ENCODE assay signal across 12 mouse cellular contexts in the genomic region with DNA sequence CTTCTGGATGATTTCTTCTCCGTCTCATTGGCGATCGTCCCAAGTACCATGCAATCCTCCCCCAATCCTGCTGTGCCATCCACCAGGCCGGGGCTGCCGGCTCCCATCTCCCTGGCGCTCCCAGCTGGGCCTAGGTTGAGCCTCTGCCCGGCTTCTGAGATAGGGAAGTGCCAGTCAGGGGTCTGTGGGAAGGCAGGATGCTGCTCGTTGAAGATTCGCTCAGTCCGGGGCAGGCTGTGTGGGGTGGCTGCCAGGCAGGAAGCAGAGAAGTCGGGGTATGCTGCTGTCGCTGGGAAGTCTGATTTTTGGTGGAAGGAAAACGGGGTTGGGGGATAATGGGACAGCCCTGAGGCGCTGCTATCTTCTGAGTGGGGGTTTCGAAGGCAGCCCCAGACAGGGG. TPM values are rescaled to one million over a fixed set of nuclear protein-coding genes. Genes with fewer than 3 reads are reported as not detected.
DNase-seq lines count a peak whose midpoint lies in the region; ATAC-seq and TF ChIP-seq lines count a peak whose summit lies in the region.
"Had no signal": no experiment of that assay in that cellular context is flagged by ENCODE, and none has a peak within 500 bp of the region (broad histone marks: within the 10 kb centered on the region; RNA-seq: fewer than 3 reads in every experiment).

No protein-coding gene starts in this region.

- peak overlapping the region; percentile 48 for H3K27ac ChIP-seq in kidney, adult 2 months (ENCODE audit: insufficient read depth, low read depth, low read length)
- 0 out of 2 replicates have a peak overlapping the region, but pooled peaks have one; percentile 65 for H3K27ac ChIP-seq in embryonic facial prominence, embryonic 12.5 days
- peak overlapping the region; percentile 74 for H3K27ac ChIP-seq in heart, postnatal 0 days (ENCODE audit: low read depth)
- peak overlapping the region; percentile 82 for H3K27ac ChIP-seq in limb, embryonic 12.5 days

- TF ChIP-seq POLR2A in kidney, adult 2 months (IDR thresholded peaks at IDR 0.05; ENCODE audit: low read depth, low read length) = no peak

- 25% methylated on average over 15 of the region's 15 CpGs for WGBS in kidney, adult 2 months
- WGBS in embryonic facial prominence, embryonic 12.5 days = 23% methylated on average over 15 of the region's 15 CpGs
- WGBS in heart, postnatal 0 days = 34% methylated on average over 15 of the region's 15 CpGs
- WGBS in limb, embryonic 12.5 days = 26% methylated on average over 15 of the region's 15 CpGs

- peak overlapping the region; percentile 43 for H3K4me2 ChIP-seq in embryonic facial prominence, embryonic 12.5 days (replicated peaks)
- peak overlapping the region; percentile 55 for H3K4me2 ChIP-seq in heart, postnatal 0 days (ENCODE audit: low read depth, low read length)
- peak overlapping the region; percentile 56 for H3K4me2 ChIP-seq in limb, embryonic 12.5 days

- ATAC-seq in embryonic facial prominence, embryonic 12.5 days (ENCODE audit: insufficient number of reproducible peaks, insufficient read depth, low FRiP score, low TSS enrichment) = no peak
- no peak for ATAC-seq in heart, postnatal 0 days (ENCODE audit: insufficient read depth, low read depth)
- ATAC-seq in limb, embryonic 12.5 days (ENCODE audit: insufficient number of reproducible peaks, insufficient read depth, low FRiP score, low TSS enrichment, low read depth) = no peak
- ATAC-seq in erythroblast, adult 5-6 weeks (replicated peaks; ENCODE audit: low FRiP score, poor library complexity, severe bottlenecking) = no peak
- ATAC-seq: inflammation-experienced regulatory T-cells, adult 6 months had no signal

- H3K36me3 ChIP-seq in kidney, adult 2 months (ENCODE audit: control insufficient read depth, insufficient read depth, low read length) = no peaks in the 10 kb centered on the region
- no peaks in the 10 kb centered on the region for H3K36me3 ChIP-seq in embryonic facial prominence, embryonic 12.5 days
- no peaks in the 10 kb centered on the region for H3K36me3 ChIP-seq in heart, postnatal 0 days (replicated peaks; ENCODE audit: control insufficient read depth, insufficient read depth, low read length)
- H3K36me3 ChIP-seq in limb, embryonic 12.5 days = no peaks in the 10 kb centered on the region

- no peaks in the 10 kb centered on the region for H3K4me1 ChIP-seq in kidney, adult 2 months (ENCODE audit: control insufficient read depth, insufficient read depth, low read length)
- H3K4me1 ChIP-seq in embryonic facial prominence, embryonic 12.5 days = peaks cover 56% of the 10 kb centered on the region
- H3K4me1 ChIP-seq in heart, postnatal 0 days (ENCODE audit: control insufficient read depth, insufficient read depth) = peaks cover 19% of the 10 kb centered on the region
- H3K4me1 ChIP-seq in limb, embryonic 12.5 days (replicated peaks) = peaks cover 86% of the 10 kb centered on the region

- no peaks in the 10 kb centered on the region for H3K9me3 ChIP-seq in embryonic facial prominence, embryonic 12.5 days
- no peaks in the 10 kb centered on the region for H3K9me3 ChIP-seq in heart, postnatal 0 days (replicated peaks; ENCODE audit: control insufficient read depth, low read length)
- H3K9me3 ChIP-seq in limb, embryonic 12.5 days = no peaks in the 10 kb centered on the region

- TF ChIP-seq EP300 in heart, postnatal 0 days (IDR thresholded peaks at IDR 0.05; ENCODE audit: low read depth) = no peak

- peak overlapping the region; percentile 45; the same call in 1 of the 2 replicates for H3K9ac ChIP-seq in embryonic facial prominence, embryonic 12.5 days
- peak overlapping the region; percentile 39 for H3K9ac ChIP-seq in heart, postnatal 0 days (replicated peaks; ENCODE audit: low read depth, low read length)
- H3K9ac ChIP-seq in limb, embryonic 12.5 days (replicated peaks) = no peak overlapping the region

- TF ChIP-seq CTCF in kidney, adult 2 months (conservative IDR thresholded peaks at IDR 0.05; ENCODE audit: insufficient read depth, insufficient read length, low read depth, low read length) = no peak
- no peak for TF ChIP-seq CTCF in heart, postnatal 0 days (IDR thresholded peaks at IDR 0.05; ENCODE audit: low read depth)

- peak; percentile 58 for DNase-seq in kidney, adult 2 months
- DNase-seq in kidney, adult 11 months = no peak
- DNase-seq in heart, postnatal 0 days (ENCODE audit: low spot score) = no peak
- no peak for DNase-seq in layer of hippocampus, postnatal 10 days (ENCODE audit: low spot score in 2 of 2)
- DNase-seq in cerebellum, adult 11-12 months = no peak
- DNase-seq: gastrocnemius, postnatal 25 days; spleen, adult 18-20 months had no signal

- H3K27me3 ChIP-seq in kidney, adult 2 months (replicated peaks; ENCODE audit: control insufficient read depth, insufficient read depth, low read length) = no peaks in the 10 kb centered on the region; the same call in 1 of the 2 replicates
- 0 out of 2 replicates have a peak, but pooled peaks cover 22% of the 10 kb centered on the region for H3K27me3 ChIP-seq in embryonic facial prominence, embryonic 12.5 days
- 0 out of 2 replicates have a peak, but pooled peaks cover 13% of the 10 kb centered on the region for H3K27me3 ChIP-seq in heart, postnatal 0 days (ENCODE audit: control insufficient read depth, insufficient read depth, low read length)
- H3K27me3 ChIP-seq in limb, embryonic 12.5 days = peaks cover 18% of the 10 kb centered on the region

- H3K4me3 ChIP-seq in kidney, adult 2 months (ENCODE audit: insufficient read depth, low read depth, low read length) = peak overlapping the region; percentile 36
- H3K4me3 ChIP-seq in embryonic facial prominence, embryonic 12.5 days = peak overlapping the region; percentile 4; the same call in 1 of the 2 replicates
- H3K4me3 ChIP-seq in heart, postnatal 0 days (ENCODE audit: low read depth, low read length) = peak overlapping the region; percentile 38
- peak overlapping the region; percentile 26 for H3K4me3 ChIP-seq in limb, embryonic 12.5 days (replicated peaks)

RNA-seq across cellular contexts. Expression of a gene that starts 0.6 kb away (rescaled TPM):
- polyA plus RNA-seq in kidney, adult 2 months (2012; rRNA removed) = 3.5 and 4.8 TPM in 2 replicates
- 10.0 and 10.9 TPM in 2 replicates for polyA plus RNA-seq in embryonic facial prominence, embryonic 12.5 days (2016; fragmentation: Nextera tagmentation; extraction: Ambion mirVana)
- total RNA-seq in heart, postnatal 0 days (2014; rRNA removed; ENCODE audit: low replicate concordance) = 12.5 and 15.0 TPM in 2 replicates
- polyA plus RNA-seq in heart, postnatal 0 days (2015; fragmentation: Nextera tagmentation; extraction: Ambion mirVana) = 10.9 and 12.3 TPM in 2 replicates
- 13.5 and 14.1 TPM in 2 replicates for polyA plus RNA-seq in limb, embryonic 12.5 days (2016; fragmentation: Nextera tagmentation; extraction: Ambion mirVana)
- not detected in 2 replicates for total RNA-seq in erythroblast, adult 5-6 weeks (2015; ENCODE audit: low replicate concordance)
- not detected in 2 replicates for total RNA-seq in erythroblast, adult 5-6 weeks (2017; ENCODE audit: low replicate concordance)
- total RNA-seq in layer of hippocampus, postnatal 10 days (2021) = 1 to 10 TPM; 2.9 to 3.6 TPM
- total RNA-seq: CH12.LX had no signal
- polyA plus RNA-seq: inflammation-experienced regulatory T-cells, adult 6 months had no signal
